Mouse (Mus musculus) mouse trophoblast stem cell (cell line): ENCODE measurements around the gene Krt5.
"Not testable (repeated sequence)": the region's sequence is repeated elsewhere in the genome, so short reads cannot be mapped to it uniquely, and the experiment has no call there.

Experiments
- in situ Hi-C, 2 experiments: fragments of 300-500 bp; cut with MseI, MboI; formaldehyde crosslinking; loops; 2 replicates in 1 of 2; 3 replicates in 1 of 2; pipeline ENCODE4 v1.15.1; 2025

The Krt5 gene

DNA sequence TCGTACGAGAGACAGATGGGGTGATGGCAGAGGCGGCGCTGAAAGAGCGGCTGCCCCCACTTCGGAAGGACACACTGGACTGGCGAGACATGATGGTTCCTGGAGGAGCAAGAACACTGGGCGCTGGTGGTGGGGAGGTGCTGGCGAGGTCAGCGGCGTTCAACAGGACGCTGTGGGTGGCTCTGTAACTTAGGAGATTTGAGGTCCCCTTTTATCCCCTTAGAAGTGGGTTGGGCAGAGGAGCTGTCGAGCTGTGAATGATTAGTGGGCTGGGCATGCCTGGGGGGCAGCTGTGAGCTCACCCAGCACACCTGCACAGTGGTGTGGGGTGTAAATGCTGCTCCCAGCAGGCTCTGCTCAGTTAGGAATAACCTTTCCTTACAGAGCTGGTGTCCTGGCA is at the start of gene Krt5:
Krt5 (minus strand) TSS at position 179 of the 400 bp plus-strand sequence.
- in situ Hi-C loops, result no loop called here

DNA sequence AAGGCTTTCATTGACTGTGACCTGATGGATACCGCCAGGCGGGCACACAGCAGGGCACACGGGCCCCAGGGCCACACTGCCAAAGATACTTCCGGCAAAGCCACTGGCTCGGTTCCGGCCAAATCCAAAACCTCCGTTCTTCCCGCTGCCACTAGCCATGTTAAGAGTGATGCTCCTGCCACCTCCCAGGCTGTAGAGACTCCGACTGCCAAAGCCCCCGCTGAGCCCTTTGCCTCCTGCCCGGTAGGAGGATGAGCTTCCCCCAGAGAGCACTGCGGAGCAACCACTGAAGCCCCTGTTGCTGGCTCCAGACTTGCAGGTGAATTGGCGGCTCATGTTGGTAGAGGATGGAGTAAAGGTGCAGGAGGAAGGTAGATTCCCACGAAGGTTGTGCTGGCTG is 30.0 kb upstream of the Krt5 start, which contains the start of gene Krt71:
Krt71 (minus strand) TSS at position 399 of the 400 bp plus-strand sequence.
- in situ Hi-C loops, result no loop called here

DNA sequence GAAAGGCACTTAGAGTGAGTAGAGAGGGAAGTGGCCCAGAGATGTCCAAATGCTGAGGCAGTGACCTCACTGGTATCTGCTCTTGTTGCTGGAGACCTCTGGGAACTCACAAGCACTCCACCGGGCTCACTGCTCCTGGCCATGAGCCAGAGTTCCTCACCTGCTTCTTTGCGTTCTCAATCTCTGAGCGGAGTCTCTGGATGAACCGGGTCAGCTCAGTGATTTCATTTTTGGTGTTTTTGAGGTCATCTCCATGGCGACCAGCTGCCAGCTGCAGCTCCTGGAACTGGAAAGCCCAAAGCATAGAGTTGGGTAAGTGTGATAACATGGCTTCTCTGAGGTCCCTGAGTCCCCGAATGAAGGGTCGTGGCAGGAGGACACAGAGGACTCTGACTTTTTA is 25.1 kb upstream of the Krt5 start:
- in situ Hi-C loops, result no loop called here

DNA sequence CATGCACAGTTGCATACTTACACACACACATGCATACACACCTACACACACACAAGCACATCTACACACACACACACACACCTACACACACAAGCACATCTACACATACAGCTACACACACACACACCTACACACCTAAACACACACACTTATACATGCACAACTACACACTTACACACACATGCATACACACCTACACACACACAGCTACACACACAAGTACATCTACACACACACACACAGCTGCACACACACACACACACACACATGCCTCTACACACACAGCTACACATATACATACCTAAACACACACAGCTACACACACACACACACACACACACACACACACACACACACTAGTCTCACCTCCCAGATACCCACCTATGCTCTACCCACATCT is 18.0 kb upstream of the Krt5 start:
- in situ Hi-C loops, result no loop called here

DNA sequence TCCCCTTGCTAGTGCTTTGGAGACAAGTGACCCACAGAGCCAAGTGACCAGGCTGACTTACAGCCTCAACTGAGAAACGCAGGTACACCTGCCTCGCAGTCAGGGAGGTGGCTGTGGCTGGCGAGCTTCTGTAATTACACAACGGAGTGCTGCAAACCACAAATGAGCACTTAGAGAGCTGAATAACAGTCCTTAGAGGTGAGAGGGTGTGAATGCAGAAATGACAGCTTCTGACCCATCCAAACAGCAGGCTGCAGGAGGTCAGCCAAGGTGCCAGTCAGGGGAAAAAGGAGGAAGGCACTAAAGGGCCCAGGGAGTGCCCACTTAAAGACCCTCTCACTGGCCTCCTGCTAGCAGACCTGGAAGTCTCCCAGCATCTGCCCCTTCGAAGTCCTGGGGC is 12.0 kb upstream of the Krt5 start:
- in situ Hi-C loops, result no loop called here

DNA sequence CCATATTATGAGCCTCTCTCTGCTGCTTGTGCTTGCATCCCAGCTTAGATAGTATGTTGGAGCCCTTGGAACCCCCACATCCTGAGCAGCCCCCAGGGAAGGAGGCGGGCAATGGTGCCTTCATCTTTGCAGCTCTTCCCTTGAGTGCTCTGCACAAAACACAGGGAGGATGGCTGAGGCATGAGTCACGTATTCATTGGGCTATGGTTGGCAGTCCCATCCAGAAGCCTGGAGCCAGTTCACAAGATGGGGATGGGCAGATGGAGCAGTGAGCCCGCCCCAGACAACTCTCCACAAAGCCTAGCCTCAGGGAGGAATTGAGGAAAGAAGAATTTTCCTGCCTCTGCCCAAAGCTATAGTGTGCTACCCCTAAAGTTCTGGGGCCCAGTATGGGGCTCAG is 3.1 kb upstream of the Krt5 start:
- in situ Hi-C loops, result no loop called here

DNA sequence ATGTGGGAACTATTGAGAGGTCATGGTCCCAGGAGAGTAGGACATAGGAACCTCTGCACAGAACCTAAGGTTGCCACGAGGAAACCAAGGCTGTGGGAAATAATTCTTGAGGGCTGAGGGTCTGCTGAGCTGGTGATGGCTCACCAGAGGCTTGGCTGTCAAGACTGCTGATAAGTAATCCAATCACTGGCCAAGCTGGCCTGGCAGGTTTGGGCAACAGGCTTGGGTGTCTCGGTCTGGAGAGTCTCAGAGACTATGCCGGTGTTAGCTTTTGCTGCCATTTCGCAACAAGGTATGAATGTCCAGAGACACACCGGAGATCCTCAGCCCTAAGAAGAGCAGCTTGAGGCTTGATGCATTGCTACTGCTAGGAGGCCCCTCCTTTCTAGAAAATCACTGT is 1.7 kb upstream of the Krt5 start:
- in situ Hi-C loops, result no loop called here

DNA sequence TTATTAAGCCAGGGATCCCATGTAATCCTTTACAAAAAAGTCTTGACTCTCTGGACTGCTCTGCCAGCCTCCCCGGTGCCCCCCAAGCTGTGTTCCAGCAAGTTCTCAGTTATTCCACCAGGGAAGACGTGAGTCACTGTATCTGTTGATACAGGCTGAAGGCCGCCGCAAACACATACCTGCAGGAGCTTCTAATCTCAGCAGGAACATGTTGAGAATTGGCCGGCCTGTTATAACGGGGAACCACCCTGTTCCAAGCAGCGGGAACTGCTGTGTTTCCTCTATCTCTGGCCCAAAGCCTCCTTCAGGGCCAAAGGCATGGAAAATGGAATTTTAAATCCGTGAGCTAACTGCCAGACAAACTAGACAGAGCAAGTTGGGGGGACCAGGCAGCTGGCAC is 1.0 kb upstream of the Krt5 start:
- in situ Hi-C loops, result no loop called here

DNA sequence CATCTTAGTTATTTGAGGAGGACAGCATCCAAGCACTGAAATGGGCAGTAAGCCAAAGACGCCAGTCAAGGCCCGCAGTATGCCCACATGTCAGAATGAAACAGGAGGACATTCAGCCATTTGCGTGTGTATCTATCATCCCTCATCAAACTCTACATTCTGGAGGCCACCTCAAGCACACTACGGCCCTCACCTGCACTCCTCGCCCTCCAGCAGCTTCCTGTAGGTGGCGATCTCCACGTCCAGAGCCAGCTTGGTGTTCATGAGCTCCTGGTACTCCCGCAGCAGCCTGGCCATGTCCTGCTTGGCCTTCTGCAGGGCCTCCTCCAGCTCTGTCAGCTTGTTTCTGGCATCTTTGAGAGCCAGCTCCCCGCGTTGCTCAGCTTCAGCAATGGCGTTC is 4.0 kb downstream of the Krt5 start:
- in situ Hi-C loops, result no loop called here

DNA sequence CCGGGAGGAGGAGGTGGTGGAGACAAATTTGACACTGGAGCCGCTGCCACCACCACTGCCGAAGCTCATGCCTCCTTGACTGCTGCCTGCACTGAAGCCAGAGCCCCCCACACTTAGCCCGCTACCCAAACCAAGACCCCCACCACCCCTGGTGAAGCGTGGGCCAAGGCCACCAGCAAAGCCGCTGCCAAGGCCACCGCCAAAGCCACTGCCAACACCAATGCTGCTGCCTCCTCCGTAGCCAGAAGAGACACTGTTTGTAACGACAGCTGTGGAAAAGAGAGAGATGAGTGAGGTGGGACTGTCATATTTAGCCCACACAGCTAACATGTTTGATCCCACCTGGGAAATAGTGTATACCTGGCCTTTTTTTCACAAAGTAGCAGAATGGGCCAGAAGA is 5.2 kb downstream of the Krt5 start:
- in situ Hi-C loops, result no loop called here

DNA sequence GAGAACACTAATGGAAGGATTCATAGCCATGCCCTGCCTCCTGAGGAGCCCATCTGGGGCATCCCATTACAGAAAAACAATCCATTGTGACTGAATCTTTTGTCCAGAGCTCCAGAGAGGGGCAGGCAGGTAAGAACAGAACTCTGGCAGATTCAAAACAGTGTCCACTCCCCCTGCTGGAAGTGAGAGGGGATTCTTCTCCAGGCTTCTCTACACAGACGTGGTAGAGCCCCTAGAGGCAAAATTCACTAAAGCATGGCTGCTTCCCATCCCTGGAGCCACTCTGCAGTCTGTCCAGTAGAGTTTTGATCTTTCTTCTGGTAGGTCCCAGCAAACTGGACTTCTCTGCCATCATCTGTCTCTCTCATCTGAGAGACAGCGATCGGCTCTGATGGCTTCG is 8.6 kb downstream of the Krt5 start:
- in situ Hi-C loops, result no loop called here

DNA sequence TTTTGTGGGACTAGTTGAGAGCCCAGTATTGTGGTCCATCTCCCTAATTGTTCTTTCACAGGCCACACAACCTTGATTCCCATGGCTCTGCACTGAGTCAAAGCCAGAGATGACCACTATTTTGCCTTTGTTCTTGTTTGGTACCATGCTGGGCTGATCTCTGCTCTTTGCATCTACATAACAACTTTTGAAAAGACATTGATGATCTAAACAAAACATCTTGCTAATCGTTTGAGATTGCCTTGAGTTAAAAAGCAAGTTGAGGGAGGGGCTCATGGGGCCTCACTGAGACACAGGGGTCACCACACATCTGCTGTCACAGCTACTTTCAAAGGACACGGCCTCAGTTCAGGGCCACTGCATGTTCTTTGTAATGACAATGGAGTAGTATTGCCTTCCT is 10.3 kb downstream of the Krt5 start:
- in situ Hi-C loops, result no loop called here

DNA sequence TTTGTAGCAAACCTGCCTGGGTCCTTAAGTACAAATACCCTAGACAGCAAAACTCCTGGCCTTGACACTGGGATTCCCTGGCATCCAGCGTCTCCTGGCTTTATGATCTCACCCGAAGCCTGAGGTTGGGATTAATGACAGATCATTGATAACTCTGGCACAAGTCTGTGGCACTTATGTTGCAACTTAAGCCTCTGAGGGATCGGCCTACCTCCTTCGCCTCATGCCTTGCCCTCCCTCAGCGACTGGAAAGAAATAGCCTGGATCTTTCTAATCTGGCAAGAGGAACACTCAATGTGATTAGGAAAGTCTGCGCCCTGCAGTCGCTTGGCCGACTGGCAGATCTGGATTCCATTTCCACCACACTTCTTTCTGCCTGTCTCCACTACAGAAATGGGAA is 12.8 kb downstream of the Krt5 start:
- in situ Hi-C loops, result no loop called here

DNA sequence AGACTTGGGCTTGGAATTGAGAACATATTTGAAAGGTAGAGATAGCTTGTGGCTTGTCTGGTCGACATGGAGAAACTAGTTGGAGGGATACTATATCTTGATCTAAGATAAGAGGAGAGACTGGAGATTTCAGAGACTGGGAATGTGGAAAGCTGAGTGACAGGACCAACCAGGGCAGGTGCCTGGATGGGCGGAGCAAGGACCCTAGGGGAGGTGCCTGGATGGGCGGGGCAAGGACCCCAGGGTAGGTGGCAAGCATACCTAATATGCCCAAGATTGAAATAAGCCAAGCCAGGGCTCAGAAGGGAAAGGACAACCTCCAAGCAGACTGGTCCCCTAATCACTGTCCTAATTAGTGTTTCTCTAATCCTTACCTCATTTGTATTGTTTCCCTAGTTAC is 13.5 kb downstream of the Krt5 start:
- in situ Hi-C loops, result no loop called here

DNA sequence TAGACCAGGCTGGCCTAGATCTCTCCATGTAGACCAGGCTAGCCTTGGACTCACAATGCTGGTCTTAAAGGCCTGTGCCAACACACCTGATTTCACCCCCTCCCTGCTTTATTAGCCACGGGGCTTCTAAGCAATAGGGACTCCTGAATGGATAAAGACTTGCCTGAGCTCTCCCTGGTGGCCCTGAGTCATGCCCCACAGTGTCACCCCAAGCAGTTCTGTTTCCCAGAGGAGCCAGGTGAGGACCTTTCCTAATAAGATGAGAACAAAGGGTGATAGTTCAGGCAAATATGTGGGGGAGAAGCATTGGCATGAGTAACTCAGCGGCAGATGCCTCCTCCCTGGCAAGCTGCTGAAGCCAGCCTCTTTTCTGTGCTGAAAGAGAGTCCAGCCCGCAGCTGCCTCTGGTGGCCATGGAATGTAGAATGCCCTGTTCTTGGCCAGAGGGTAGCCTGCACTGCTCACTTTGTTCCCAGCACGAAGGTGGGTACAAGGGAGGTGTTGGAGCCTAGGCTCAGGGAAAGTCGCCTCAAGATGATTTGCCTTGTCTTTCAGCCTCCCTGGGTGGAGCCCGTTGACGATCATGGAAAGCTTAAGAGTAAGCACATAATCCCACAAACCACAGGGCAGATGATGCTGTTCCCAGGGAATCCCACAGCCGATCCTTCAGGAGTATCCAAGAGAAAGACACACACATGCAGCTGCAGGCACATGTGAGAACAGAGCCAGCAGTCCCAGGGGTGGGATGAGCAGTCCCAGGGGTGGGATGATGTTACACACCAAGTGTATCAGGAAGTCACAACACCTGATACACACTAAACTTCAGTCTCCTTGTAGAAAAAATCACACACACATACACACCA is 15.1 kb downstream of the Krt5 start:
- in situ Hi-C loops, result no loop called here

DNA sequence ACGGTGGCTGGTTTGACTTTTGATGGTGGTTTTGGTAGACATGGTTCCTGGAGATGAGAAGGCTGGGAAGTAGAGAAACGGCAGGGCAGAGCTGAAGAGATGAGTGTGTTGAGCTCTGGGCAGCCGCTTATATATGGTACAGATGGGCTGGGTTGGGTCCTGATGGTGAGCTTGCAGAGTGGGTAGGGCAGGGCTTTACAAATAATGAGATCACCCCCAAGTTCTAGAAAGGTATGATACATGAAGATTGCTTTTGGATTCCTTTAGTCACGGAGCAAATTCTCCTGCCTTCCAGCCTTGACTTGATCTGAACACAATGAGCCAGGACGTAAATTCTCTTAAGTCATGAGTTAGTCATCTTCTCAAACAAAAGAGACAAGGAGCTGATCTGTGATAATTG is 18.5 kb downstream of the Krt5 start, which contains the start of gene Krt6a:
Krt6a (minus strand) TSS at position 101 of the 400 bp plus-strand sequence.
- in situ Hi-C loops, result no loop called here

DNA sequence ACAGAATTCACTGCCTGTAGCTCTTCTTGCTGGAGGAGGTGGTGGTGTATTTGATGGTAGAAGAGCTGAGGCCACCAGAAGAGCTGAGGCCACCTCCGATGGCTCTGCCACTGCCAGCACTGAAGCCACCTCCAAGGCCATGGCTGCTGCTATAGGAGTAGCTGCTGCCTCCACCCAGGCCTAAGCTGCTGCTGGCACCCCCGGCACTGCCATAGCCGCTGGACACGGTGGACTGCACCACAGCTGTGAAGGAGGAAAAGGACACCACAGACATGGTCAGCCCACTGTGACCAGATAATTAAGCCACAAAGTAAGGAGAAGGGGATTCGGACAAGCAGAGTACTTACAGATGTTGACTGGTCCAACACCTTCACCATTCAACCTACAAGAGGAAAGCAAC is 22.2 kb downstream of the Krt5 start:
- in situ Hi-C loops, result not testable (repeated sequence)

DNA sequence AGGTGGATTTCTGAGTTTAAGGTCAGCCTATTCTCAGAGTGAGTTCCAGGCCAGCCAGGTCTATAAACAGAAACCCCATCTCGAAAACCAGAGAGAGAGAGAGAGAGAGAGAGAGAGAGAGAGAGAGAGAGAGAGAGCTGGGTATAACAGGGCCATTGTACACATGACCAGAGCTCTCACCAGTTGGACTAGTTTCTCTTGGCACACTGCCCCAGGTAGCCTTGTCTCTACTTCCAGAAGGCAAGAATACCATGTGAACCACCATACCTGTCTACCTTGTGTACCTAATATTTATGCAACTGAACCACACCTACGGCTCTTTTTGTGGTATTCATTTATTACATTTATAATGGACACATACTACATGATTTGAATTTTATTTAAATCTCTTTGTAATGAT is 24.5 kb downstream of the Krt5 start:
- in situ Hi-C loops, result no loop called here

DNA sequence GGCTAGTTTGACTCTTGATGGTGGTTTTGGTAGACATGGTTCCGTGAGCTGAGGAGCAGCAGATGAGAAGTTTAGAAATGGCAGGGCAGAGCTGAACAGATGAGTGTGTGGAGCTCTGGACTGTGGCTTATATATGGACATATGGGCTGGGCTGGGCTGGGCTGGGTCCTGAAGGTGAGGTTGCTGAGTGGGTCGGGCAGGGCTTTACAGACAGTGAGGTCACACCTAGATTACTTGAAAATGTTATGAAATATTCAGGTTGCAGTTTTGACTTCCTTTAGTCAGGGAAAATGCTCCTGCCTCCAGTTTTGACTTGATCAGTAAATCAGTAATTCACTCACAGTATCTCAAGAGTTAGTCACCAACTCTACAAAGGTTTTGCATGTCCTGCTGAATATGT is 32.5 kb downstream of the Krt5 start, which contains the start of gene Krt6b:
Krt6b (minus strand) TSS at position 101 of the 400 bp plus-strand sequence.
- in situ Hi-C loops, result no loop called here

DNA sequence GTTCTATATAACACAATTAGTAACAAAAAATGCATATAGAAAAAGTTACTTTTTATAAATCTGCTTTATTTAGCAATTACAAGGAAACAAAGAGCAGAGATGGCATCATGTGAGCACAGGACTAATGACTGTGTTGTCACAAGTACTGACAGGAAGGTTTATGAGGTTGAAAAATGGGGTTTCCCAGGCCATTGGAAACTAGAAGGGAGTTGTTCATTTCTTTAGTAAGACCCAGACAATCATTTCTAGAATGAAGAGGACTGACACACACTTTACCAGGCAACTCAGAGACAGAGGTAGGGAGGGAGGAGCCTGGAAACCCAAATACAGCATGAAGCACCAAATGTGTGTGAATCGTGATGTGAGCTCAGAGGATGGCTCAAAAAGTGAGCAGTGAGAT is 36.7 kb downstream of the Krt5 start:
- in situ Hi-C loops, result no loop called here
